Mouse (Mus musculus) CH12.LX (cell line): Measurements from ENCODE around the gene Ccr10. TPM values are rescaled to one million over a fixed set of nuclear protein-coding genes. Genes with fewer than 3 reads are reported as not detected.

Experiments
- DNase-seq: peaks from one replicate; pipeline ENCODE4 v3.0.0-alpha.2; 2013; ENCODE audit errors: extremely low read depth
- H3K27ac ChIP-seq: 2 replicates; pipeline ENCODE4 v1.5.1; 2012; ENCODE audit warnings: low read depth, mild to moderate bottlenecking, control low read depth, moderate library complexity; ENCODE audit not compliant: insufficient read depth
- H3K27me3 ChIP-seq: replicated peaks from 2 replicates; pipeline ENCODE3; 2012; ENCODE audit warnings: inconsistent platforms
- H3K36me3 ChIP-seq, 2 experiments: replicated peaks in 1 of 2; 2 replicates each; pipeline versions ENCODE3 to v1.6.1; 2012; ENCODE audit warnings: inconsistent platforms in 1 of 2, low read length in 1 of 2, mild to moderate bottlenecking in 1 of 2, mixed read lengths in 1 of 2, moderate library complexity in 1 of 2; ENCODE audit not compliant: control insufficient read depth in 1 of 2, insufficient read depth in 1 of 2
- H3K4me1 ChIP-seq, 2 experiments: 2 replicates each; pipeline ENCODE4 v1.6.1; 2012; ENCODE audit warnings: inconsistent platforms in 1 of 2, moderate library complexity in 1 of 2; ENCODE audit not compliant: insufficient read depth in 2 of 2, control insufficient read depth in 1 of 2
- H3K4me2 ChIP-seq: 2 replicates; pipeline ENCODE4 v1.6.1; 2012; ENCODE audit warnings: low read depth, mild to moderate bottlenecking, control low read depth; ENCODE audit not compliant: poor library complexity, insufficient read depth, severe bottlenecking
- H3K4me3 ChIP-seq, 3 experiments: fragments of 150-350 bp in 1 of 3; sonication (generic) in 1 of 3; replicated peaks in 1 of 3; 2 replicates each; pipeline versions ENCODE3 to v1.5.1; 2011 to 2012; ENCODE audit warnings: low read depth in 2 of 3, low read length in 2 of 3, mild to moderate bottlenecking in 2 of 3, moderate library complexity in 2 of 3, control low read depth in 1 of 3, improper control_type of control experiment in 1 of 3, inconsistent platforms in 1 of 3, mixed read lengths in 1 of 3; ENCODE audit not compliant: poor library complexity in 1 of 3
- H3K79me2 ChIP-seq: replicated peaks from 2 replicates; pipeline ENCODE4 v1.6.1; 2012; ENCODE audit warnings: mild to moderate bottlenecking, moderate library complexity; ENCODE audit not compliant: control insufficient read depth, poor library complexity, insufficient read depth, severe bottlenecking; ENCODE audit errors: extremely low read depth
- H3K9ac ChIP-seq: 2 replicates; pipeline ENCODE4 v1.6.1; 2012; ENCODE audit warnings: low read depth, mild to moderate bottlenecking, control low read depth, moderate library complexity; ENCODE audit not compliant: insufficient read depth
- H3K9me3 ChIP-seq: replicated peaks from 2 replicates; pipeline ENCODE3; 2012; ENCODE audit warnings: low read length, inconsistent platforms, mixed read lengths
- ELF1 ChIP-seq: IDR thresholded peaks from 2 replicates; pipeline ENCODE4 v1.6.1; 2014; ENCODE audit warnings: low read depth, mild to moderate bottlenecking, inconsistent platforms, low read length, improper control_type of control experiment
- HCFC1 ChIP-seq: IDR thresholded peaks from 2 replicates; pipeline ENCODE4 v1.6.1; 2012; ENCODE audit warnings: low read depth, mild to moderate bottlenecking, inconsistent platforms, low read length, improper control_type of control experiment
- JUN ChIP-seq: IDR thresholded peaks from 2 replicates; pipeline ENCODE4 v1.6.1; 2011; ENCODE audit warnings: low read depth, mild to moderate bottlenecking, low read length, improper control_type of control experiment, moderate library complexity; ENCODE audit not compliant: insufficient read depth
- KAT2A ChIP-seq: IDR thresholded peaks from 2 replicates; pipeline ENCODE4 v1.6.1; 2012; ENCODE audit warnings: low read length, improper control_type of control experiment, inconsistent platforms; ENCODE audit not compliant: insufficient replicate concordance
- MAFK ChIP-seq: IDR thresholded peaks from 2 replicates; pipeline ENCODE4 v1.6.1; 2011; ENCODE audit warnings: low read length, improper control_type of control experiment; ENCODE audit not compliant: insufficient replicate concordance
- MAX ChIP-seq: IDR thresholded peaks from 2 replicates; pipeline ENCODE4 v1.6.1; 2011; ENCODE audit warnings: low read length, improper control_type of control experiment
- MAZ ChIP-seq: IDR thresholded peaks from 2 replicates; pipeline ENCODE4 v1.6.1; 2012; ENCODE audit warnings: low read depth, mild to moderate bottlenecking, inconsistent platforms, low read length, improper control_type of control experiment, moderate library complexity
- NELFE ChIP-seq: IDR thresholded peaks from 2 replicates; pipeline ENCODE4 v1.6.1; 2011; ENCODE audit warnings: low read depth, low read length, improper control_type of control experiment
- PAX5 ChIP-seq: IDR thresholded peaks from 2 replicates; pipeline ENCODE4 v1.6.1; 2012; ENCODE audit warnings: low read length, inconsistent platforms, mixed read lengths
- POLR2AphosphoS2 ChIP-seq: IDR thresholded peaks from 2 replicates; pipeline ENCODE4 v1.6.1; 2011; ENCODE audit warnings: low read depth, low read length, improper control_type of control experiment
- RAD21 ChIP-seq: IDR thresholded peaks from 2 replicates; pipeline ENCODE4 v1.6.1; 2011; ENCODE audit warnings: low read depth, mild to moderate bottlenecking, low read length, improper control_type of control experiment, moderate library complexity
- RCOR1 ChIP-seq: conservative IDR thresholded peaks from 2 replicates; pipeline ENCODE4 v1.6.1; 2012; ENCODE audit warnings: low read depth, mild to moderate bottlenecking, inconsistent platforms, low read length, improper control_type of control experiment
- SMC3 ChIP-seq: IDR thresholded peaks from 2 replicates; pipeline ENCODE4 v1.6.1; 2011; ENCODE audit warnings: low read depth, low read length, improper control_type of control experiment
- ZKSCAN1 ChIP-seq: IDR thresholded peaks from 2 replicates; pipeline ENCODE4 v1.6.1; 2012; ENCODE audit warnings: low read depth, inconsistent platforms, low read length, improper control_type of control experiment, borderline replicate concordance
- ZMIZ1 ChIP-seq: IDR thresholded peaks from 2 replicates; pipeline ENCODE4 v1.6.1; 2012; ENCODE audit warnings: low read depth, mild to moderate bottlenecking, inconsistent platforms, low read length, improper control_type of control experiment
- dilution Hi-C: fragments of 300-500 bp; cut with MboI; formaldehyde crosslinking; loops from 2 replicates; pipeline ENCODE4 v1.14.3; 2020; ENCODE audit warnings: low sequenced_read_pairs; ENCODE audit not compliant: extremely low pct_unique_long_range_greater_than_20kb, extremely low pct_ligation_motif_present
- in situ Hi-C: fragments of 300-500 bp; cut with MboI; formaldehyde crosslinking; loops from 3 replicates; pipeline ENCODE4 v1.14.3; 2019; ENCODE audit warnings: low sequenced_read_pairs, low pct_ligation_motif_present, low pct_unique_long_range_greater_than_20kb, mixed read lengths
- polyA plus RNA-seq: library from polyadenylated mRNA; unstranded; fragments of >175 nt; gene quantifications from 2 replicates; pipeline ENCODE4 v1.2.1, GENCODE M21; 2012; ENCODE audit warnings: low read depth; ENCODE audit not compliant: insufficient read length
- total RNA-seq, 2 experiments: library from RNA; depleted of rRNA; stranded (reverse); fragments of 300-350 nt in 1 of 2; fragments of >200 nt in 1 of 2; gene quantifications; 2 replicates each; pipeline ENCODE4 v1.2.3; 2012 to 2014

The Ccr10 gene
- total and polyA plus RNA-seq, 3 experiments, result 12.3 to 29.6 (median 17.2) TPM

DNA sequence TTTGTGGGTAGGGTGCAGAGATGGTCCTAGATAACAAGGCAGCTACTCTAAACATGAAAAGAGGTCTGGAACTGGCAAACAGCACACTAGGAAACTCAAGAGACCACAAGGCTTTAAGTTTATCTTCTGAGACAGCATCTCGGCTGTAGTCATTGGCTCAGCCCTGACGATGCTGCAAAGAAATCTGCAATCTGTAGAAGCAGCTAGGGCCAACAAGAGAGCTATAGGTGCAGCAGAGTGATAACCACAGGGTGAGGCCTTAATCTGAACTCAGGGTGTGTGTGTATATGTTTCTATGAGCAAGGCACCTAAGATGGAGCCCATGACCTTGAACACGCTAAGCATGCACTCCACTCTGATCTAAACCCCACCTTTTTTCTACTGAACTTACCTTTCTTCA lies 24.3 kb upstream of the Ccr10 start:
- Histone ChIP-seq H3K27me3 (no peaks in the 10 kb centered on the region), H3K79me2 (no peaks in the 10 kb centered on the region), H3K4me2 (no peak overlapping the region), H3K36me3 (peaks cover 48 to 87% of the 10 kb centered on the region in 2 experiments), H3K4me3 (no peak overlapping the region), H3K27ac (no peak overlapping the region), H3K4me1 (peaks cover 14 to 27% of the 10 kb centered on the region in 2 experiments), H3K9me3 (no peaks in the 10 kb centered on the region), H3K9ac (no peak overlapping the region)
- DNase-seq, result no peak
- dilution Hi-C loops, result no loop called here
- in situ Hi-C loops, result no loop called here
- TF ChIP-seq JUN (no peak), SMC3 (no peak), POLR2AphosphoS2 (no peak), MAZ (no peak), MAFK (no peak), KAT2A (no peak), NELFE (no peak)

DNA sequence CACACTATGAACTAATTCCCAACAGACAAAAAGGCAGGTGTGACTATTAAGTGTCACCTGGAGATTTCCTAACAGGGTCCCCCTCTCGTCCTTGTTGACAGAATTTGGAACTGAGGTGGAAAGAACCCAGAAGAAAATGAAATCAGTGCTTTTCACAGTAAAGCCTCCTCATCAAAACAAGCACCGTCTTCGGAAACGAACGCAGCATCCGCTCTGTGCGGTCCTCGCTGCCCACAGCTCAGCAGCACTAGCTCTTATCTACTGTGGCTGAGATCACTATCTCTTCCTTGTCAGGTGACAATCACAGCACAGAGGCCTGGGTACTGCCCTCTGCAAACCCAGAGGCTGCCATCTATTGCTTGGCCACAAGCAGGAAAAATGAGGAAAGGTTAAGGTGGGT lies 20.9 kb upstream of the Ccr10 start:
- no peak for DNase-seq
- Histone ChIP-seq H3K9me3 (no peaks in the 10 kb centered on the region), H3K27ac (no peak overlapping the region)
- TF ChIP-seq ELF1 (no peak), ZKSCAN1 (no peak), RAD21 (no peak)
- TF ChIP-seq, all 38 proteins: peak for 0
- peaks cover 43 to 95% of the 10 kb centered on the region in 2 experiments for H3K36me3 ChIP-seq
- no peak overlapping the region for H3K4me2 ChIP-seq
- H3K9ac ChIP-seq, result no peak overlapping the region
- H3K4me1 ChIP-seq, result peaks cover 25 to 41% of the 10 kb centered on the region in 2 experiments
- dilution Hi-C loops (no loop called here), in situ Hi-C loops (no loop called here)
- no peak overlapping the region for H3K4me3 ChIP-seq
- H3K27me3 ChIP-seq, result no peaks in the 10 kb centered on the region
- no peaks in the 10 kb centered on the region for H3K79me2 ChIP-seq

DNA sequence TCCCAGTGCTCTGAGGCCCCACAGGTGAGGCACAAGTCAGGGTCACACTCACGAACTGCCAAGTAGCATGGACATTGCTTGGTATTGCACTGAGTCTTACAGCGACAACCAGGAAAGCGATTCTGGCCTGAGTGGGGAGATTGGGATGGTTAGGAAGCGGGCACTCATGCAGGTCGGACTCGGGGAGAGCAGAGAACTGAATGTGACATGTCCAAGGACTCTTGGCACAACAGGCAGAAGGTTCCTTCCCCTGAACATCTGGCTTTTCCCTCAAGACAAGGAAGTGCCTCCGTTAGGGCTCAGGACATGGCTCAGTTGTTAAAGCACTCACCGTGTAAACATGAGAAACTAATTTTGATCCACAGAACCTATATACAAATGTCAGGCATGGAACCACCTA lies 20.3 kb upstream of the Ccr10 start:
- H3K27ac ChIP-seq, result peak overlapping the region; percentile 57
- no peaks in the 10 kb centered on the region for H3K9me3 ChIP-seq
- H3K9ac ChIP-seq, result no peak overlapping the region
- TF ChIP-seq MAX (no peak), ZMIZ1 (0 out of 2 replicates have a peak, but pooled peaks have one; percentile 33), RAD21 (no peak), ELF1 (no peak), MAFK (no peak), PAX5 (no peak), HCFC1 (no peak), RCOR1 (no peak)
- H3K36me3 ChIP-seq, result peaks cover 43 to 95% of the 10 kb centered on the region in 2 experiments
- in situ Hi-C loops (no loop called here), dilution Hi-C loops (no loop called here)
- DNase-seq, result no peak
- H3K79me2 ChIP-seq, result no peaks in the 10 kb centered on the region
- peaks cover 25 to 40% of the 10 kb centered on the region in 2 experiments for H3K4me1 ChIP-seq
- H3K27me3 ChIP-seq, result no peaks in the 10 kb centered on the region
- H3K4me3 ChIP-seq, result peak overlapping the region in 1 of 3 experiments; percentile 28
- no peak overlapping the region for H3K4me2 ChIP-seq
